Mouse (Mus musculus) frontal cortex, adult (tissue): ENCODE results near the gene Car2.

Experiments
- ATAC-seq: cut with Nextera tagmentation; 2 replicates; pipeline ENCODE4 v1.9.2; 2017; ENCODE audit warnings: mild to moderate bottlenecking, moderate library complexity, mixed read lengths; ENCODE audit not compliant: low TSS enrichment

Car2 gene

DNA sequence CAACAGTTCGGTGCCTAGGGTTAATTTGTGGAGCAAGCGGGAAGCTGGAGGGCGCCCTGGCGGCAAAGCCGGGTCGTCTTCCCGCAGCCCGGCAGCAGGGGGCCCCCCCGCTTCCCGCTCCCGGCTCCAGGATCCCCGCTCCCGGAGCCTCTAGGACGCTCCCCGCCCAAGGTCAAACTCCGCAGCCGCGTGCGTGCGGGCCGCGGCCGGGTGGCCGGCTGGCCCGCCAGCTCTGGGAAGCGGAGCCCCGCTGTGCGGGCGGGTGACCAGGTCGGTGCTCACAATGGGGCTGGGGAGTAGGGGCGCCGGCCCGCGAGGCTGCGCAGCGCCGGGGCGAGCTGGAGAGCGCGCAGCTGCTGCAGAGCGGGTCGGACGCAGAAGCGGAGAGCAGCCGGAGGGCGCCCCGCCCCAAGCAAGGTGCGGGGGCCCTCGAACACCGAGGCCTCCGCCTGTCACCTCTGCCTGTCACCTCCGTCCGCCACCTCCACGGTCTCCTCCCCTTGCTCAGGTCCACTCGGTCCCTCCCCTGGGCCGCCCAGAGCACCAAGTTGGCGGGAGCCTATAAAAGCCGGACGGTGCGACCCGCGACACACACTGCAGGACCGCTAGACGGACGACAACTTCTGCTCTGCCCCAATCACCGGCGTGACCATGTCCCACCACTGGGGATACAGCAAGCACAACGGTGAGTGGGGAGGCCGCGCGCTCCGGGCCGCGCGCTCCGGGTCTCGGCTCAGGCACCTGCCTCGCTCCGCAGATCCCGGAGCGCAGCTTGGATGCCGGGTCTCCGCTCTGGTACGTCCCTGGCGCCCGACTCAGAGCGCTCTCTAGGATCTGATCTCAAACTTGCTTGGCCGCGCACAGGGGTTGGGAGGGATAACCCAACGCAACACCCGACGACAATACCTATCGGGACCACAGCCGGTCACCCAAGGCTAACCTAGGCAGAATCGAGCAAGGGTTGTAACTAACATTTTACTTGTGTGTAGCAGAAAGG is at the start of gene Car2:
Gene Car2 (plus strand): TSS at position 172 of the 997 bp plus-strand sequence.
- peak; percentile 76 for ATAC-seq

- no peak for ATAC-seq
These were observed 47.1 kb upstream of the Car2 start for GRCm38 (mm10) chr3:14838936-14839335.

- ATAC-seq, result no peak
These were observed 46.5 kb upstream of the Car2 start for GRCm38 (mm10) chr3:14839466-14840118.

DNA sequence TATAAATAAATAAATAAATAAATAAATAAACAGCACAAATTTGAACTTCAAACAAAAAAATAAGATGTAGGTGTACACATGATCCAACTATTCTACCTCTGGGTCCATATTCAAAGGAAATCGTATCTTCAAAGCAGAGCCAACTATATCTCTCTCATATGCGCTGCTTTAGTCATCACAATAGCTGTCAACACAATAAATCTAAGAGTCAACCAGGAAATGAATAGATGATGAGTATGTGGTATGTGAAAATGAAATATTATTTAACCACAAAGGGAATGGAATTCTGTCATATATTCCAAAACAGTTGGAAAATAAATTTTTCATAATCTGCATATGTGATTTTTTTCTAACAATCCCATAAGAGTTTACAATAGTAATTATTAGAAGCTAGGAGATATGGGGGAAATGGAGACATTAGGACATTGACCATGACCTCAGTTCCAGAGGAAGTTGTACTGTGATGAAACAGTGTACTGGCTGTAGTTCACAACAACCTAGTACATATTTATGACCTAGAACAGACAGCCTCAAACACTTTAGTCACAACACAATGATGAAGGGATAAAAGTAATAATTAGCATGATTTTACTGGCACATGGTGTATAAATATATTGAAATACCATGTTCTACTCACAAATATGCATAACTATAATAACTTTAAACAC is 37.4 kb upstream of the Car2 start:
- ATAC-seq, result no peak

DNA sequence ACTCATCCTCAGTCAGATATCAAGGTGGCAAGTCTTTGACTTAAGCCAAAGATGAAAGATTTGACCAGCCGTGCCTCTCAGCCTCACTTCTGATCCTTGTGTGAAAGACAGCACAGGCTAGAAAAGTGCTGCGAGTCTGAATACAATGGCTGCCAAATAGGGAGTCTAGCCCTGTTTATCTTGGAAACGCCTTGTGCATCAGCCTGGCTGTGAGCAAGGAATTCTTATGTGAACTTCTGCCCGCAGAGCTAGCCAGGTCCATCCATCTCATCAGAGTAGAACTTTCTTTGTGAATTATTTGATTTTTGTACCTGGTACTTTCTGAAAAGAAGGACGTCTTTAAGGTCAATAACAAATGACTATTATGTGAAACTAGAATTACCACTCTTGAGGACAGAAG is 32.1 kb upstream of the Car2 start:
- no peak for ATAC-seq

DNA sequence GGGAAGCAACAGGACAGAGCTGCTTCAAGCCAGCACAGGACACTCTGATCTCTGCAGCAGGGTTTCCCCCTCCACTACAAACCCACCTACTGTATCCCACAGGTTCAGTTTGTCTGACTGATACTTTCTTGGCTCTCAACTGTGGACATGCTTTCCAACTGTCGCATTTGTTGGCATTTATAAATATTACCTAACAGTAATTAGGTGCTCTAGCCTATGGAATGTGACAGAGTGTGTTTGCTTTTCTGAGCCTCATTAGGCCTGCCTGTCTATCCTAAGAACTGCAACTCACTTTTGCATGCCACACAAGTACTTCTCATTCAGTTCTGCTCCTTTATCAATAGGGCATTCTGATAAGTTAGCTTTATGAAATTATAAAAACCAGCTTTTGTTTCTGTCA is 31.6 kb upstream of the Car2 start:
- ATAC-seq, result no peak

DNA sequence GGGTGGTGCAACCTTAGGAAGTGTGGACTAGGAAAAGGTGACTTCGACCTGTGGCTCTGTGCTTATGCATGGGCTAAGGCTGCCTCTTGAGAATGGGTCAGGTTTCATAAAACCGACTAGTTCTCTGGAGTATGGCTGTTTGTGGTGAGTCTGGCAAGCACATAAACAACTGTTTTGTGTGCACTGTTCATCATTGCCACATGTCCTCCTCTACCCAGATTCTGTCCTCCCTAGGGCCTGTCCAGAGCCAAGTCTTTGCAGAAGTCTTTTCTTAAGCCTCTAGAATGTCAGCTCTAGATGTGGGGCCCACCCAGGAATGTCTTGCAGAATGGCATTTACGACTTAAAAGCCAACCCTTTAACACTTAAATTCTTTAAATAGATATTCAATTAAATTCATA is 28.2 kb upstream of the Car2 start:
- no peak for ATAC-seq

GRCm38 (mm10) chr3:14860291-14860690 is 25.8 kb upstream of the Car2 start:
- no peak for ATAC-seq

DNA sequence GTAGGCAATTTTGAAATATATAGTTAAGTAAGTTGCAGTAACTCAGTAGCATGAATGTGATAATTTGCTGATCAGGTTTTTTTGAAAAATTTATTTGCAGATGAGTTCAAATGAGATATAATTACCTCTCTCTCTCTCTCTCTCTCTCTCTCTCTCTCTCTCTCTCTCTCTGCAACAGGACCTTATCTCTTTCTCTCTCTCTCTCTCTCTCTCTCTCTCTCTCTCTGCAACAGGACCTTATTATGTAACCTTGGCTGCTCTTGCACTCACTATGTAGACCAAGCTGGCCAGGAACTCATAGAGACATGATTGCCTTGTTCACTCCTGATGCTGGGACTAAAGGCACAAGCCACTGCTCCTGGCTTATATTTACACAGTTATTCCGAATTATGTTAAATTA is 24.9 kb upstream of the Car2 start:
- no peak for ATAC-seq

- ATAC-seq, result no peak
These were observed 24.3 kb upstream of the Car2 start for GRCm38 (mm10) chr3:14861787-14862186.

GRCm38 (mm10) chr3:14862654-14863021 is 23.4 kb upstream of the Car2 start:
- peak; percentile 94 for ATAC-seq

DNA sequence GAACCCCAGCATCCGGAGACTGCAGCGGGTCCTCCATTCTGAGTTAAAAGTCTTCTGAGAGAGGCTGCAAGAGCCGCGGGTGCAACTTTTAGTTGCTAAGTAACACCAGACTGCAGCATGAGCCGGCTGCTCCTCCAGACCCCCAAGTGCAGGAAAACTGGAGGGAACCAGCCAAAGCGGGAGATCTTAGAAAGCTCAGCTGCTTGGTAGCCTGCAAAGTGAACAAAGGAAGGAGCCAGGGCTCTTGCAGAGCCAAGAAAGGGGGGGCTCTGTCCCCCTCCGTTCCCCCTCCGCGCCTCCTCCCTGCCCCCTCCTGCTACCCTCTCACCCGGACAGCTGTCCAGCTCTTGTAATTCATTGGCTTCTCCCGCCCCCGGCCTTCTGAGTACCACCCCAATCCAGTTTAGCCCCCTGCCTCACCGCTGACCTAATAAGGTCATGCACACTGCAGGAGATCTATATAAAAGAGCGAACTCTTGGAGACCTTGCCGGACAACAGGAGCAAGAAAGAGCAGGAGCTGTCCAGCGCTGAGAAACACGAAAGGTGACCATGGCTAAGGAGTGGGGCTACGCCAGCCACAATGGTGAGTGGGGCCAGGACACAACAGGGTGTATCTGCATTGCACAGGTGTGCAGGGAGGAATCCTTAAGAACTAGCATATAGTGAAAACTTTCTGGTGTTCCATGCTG is 22.9 kb upstream of the Car2 start, which contains the start of gene Car3:
Gene Car3 (plus strand): TSS at position 491 of the 690 bp plus-strand sequence.
- ATAC-seq, result peak; percentile 75

GRCm38 (mm10) chr3:14863922-14864321 is 22.2 kb upstream of the Car2 start:
- no peak for ATAC-seq

GRCm38 (mm10) chr3:14865941-14866340 is 20.1 kb upstream of the Car2 start:
- no peak for ATAC-seq

DNA sequence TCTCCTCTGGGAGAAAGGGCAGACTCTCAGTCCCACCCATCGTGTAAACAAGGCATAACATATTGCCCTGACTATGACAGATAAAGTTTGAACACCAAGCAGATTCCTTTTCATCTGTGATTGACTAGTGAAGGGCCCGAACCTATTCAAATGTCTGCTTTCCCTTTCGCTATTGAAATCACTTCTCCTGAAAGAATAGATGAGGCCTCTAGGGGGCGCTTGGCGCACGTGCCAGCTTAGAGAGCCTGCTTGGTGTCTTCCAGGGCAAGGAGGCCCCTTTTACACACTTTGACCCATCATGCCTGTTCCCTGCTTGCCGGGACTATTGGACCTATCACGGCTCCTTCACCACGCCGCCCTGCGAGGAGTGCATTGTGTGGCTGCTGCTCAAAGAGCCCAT is 16.3 kb upstream of the Car2 start:
- ATAC-seq, result peak; percentile 66; the same call in 1 of the 2 replicates

DNA sequence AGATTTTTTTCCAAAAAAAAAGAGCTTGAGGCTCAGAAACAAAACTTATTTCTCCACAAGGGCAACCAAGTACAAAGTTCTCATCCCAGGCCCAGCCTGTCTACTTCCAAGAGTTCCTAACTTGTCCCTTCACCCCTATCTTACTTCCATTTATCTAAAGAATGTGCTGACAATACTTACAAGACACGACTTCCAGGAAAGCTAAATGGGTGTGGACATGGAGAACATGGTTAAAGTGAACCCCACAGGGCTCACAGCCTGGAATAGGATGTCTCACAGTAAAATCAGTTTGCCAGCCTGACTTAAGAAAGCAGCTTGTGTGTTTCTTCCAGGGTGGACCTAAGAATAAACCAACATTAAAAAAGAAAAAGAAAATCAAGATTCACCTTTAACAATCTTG is 15.5 kb upstream of the Car2 start:
- no peak for ATAC-seq

DNA sequence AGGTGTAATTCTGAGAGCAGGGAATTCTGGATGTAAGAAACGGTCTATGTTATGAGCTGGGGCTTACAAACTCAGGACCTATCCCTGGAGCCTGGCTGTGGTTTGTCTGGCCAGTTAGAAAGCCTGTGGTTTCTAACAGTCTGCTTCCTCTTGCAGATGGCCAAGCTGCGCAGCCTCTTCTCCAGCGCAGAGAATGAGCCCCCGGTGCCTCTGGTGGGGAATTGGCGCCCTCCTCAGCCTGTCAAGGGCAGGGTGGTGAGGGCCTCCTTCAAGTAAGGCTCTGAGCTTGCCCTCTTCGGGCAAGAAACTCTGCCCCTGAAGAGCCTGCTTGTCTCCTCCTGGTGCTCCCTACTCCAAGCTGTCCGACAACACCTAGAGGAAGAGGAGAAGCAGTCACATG is 14.7 kb upstream of the Car2 start:
- no peak for ATAC-seq

DNA sequence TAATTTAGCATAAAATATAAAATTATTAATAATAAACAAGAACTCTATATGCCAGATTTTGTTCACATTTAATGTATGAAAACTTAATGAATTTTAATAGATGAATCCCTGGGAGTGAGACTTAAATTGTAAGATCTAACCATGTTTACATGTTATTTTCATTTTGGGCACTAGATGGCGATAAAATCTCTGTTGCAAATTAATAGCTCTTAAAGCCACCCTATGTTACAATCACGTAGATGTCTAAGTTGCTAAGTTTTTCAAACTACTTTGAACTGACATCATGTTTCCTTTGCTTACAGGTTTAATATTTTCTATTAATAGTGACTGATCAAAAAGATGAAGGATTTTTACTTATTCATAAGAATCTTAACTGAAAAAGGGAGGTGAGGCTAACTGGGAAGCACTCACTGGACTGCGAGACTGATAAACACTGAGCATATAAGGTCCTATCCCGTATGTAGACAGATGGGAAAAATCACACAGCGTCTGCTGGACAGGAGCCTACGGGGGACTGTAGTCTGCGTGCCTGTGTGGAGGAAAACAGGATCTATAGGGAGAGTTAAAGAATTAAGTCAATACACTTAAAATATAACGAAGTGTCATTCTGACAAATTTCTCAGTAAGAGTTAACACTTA is 11.6 kb upstream of the Car2 start:
- ATAC-seq, result peak; percentile 75

DNA sequence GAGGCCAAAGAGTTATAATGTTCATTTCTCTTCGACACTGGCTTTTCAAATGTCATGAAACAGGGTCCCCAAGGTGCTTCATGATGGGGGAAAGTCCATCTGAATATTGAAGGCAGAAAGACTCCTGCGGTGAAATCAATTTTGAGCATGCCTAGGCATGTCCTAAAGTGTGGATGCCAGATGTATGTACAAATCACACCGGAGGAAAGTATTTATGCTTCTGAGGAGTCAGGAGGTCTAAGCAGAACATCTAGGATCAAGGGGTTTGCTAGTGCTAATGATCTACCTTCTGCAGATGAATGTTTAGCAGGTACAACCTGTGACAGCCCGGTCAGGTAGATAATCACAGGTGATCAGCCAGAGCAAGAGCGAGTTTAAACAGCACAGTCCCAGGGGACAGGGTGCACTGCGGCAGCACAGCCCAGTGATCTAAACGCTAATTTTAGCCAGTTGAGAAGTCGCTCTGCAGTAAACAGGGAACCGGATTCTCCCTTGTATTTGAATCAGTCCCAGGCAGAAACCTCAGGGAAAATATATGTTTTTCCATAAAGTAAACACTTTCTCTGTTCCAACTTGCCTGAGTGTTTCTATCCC is 9.7 kb upstream of the Car2 start:
- ATAC-seq, result no peak

- no peak for ATAC-seq
These were observed 8.7 kb upstream of the Car2 start for GRCm38 (mm10) chr3:14877251-14877909.
